Mouse (Mus musculus) embryonic facial prominence, embryonic 12.5 days (tissue): ENCODE results near the gene Hace1. TPM values are rescaled to one million over a fixed set of nuclear protein-coding genes. Genes with fewer than 3 reads are reported as not detected.

ENCODE experiments used
- ATAC-seq: fragments of 200-750 bp; cut with Nextera tagmentation; 2 replicates; pipeline ENCODE4 v1.8.0; 2017; ENCODE audit not compliant: insufficient number of reproducible peaks, insufficient read depth, low FRiP score, low TSS enrichment
- H3K27ac ChIP-seq: fragments of 300-500 bp; sonication (generic); 2 replicates; pipeline ENCODE4 v1.5.1; 2016; ENCODE audit warnings: mild to moderate bottlenecking
- H3K27me3 ChIP-seq: fragments of 300-500 bp; sonication (generic); 2 replicates; pipeline ENCODE4 v1.6.1; 2016; ENCODE audit warnings: mild to moderate bottlenecking, moderate library complexity
- H3K36me3 ChIP-seq: fragments of 300-500 bp; sonication (generic); 2 replicates; pipeline ENCODE4 v1.6.1; 2016; ENCODE audit warnings: mild to moderate bottlenecking
- H3K4me1 ChIP-seq: fragments of 300-500 bp; sonication (generic); 2 replicates; pipeline ENCODE4 v1.6.1; 2016
- H3K4me2 ChIP-seq: fragments of 300-500 bp; sonication (generic); replicated peaks from 2 replicates; pipeline ENCODE4 v1.6.1; 2016; ENCODE audit warnings: mild to moderate bottlenecking, moderate library complexity
- H3K4me3 ChIP-seq: fragments of 300-500 bp; sonication (generic); 2 replicates; pipeline ENCODE4 v1.5.1; 2016; ENCODE audit warnings: mild to moderate bottlenecking
- H3K9ac ChIP-seq: fragments of 300-500 bp; sonication (generic); 2 replicates; pipeline ENCODE4 v1.6.1; 2016; ENCODE audit warnings: mild to moderate bottlenecking, moderate library complexity
- H3K9me3 ChIP-seq: fragments of 300-500 bp; sonication (generic); 2 replicates; pipeline ENCODE4 v1.6.1; 2016; ENCODE audit warnings: mild to moderate bottlenecking, moderate library complexity
- WGBS: fragments of 180-500 bp; shearing (Covaris S2); methylation state at CpG from one replicate; pipeline ENCODE4 v1.1.7; 2016; 5-methylcytosine and 5-hydroxymethylcytosine counted together
- polyA plus RNA-seq: library from polyadenylated mRNA; unstranded; fragments of >200 nt; fragmentation: Nextera tagmentation; extraction: Ambion mirVana; gene quantifications from 2 replicates; pipeline ENCODE4 v1.2.1, GENCODE M21; 2016

Gene Hace1
- polyA plus RNA-seq, 1 experiment from 2014 or later: 25.9 TPM

DNA sequence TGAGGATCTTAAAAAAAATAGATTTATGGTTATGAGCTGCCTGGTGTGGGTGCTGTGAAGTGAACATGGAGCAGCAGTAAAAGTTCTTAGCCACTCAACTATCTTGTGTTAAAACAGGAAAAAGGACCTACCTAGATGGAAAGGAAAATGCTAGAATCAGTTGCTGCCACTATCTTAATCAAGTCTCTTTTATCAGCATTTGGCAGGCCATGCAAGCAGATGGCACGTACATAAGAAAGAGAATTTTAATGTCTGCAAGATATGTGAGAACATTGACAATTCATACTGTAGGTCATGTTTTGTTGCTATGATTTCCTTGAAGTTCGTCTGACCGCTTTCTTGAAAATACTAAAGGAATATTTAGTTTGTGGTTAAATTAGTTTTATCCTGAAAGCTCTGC is 54.4 kb downstream of the Hace1 start:
- Histone ChIP-seq H3K36me3 (no peaks in the 10 kb centered on the region; the same call in 1 of the 2 replicates), H3K4me3 (no peak overlapping the region), H3K9me3 (no peaks in the 10 kb centered on the region), H3K27me3 (no peaks in the 10 kb centered on the region), H3K27ac (no peak overlapping the region), H3K4me2 (no peak overlapping the region), H3K4me1 (no peaks in the 10 kb centered on the region), H3K9ac (no peak overlapping the region)
- WGBS: 86% methylated on average over 3 of the region's 3 CpGs
- no peak for ATAC-seq

DNA sequence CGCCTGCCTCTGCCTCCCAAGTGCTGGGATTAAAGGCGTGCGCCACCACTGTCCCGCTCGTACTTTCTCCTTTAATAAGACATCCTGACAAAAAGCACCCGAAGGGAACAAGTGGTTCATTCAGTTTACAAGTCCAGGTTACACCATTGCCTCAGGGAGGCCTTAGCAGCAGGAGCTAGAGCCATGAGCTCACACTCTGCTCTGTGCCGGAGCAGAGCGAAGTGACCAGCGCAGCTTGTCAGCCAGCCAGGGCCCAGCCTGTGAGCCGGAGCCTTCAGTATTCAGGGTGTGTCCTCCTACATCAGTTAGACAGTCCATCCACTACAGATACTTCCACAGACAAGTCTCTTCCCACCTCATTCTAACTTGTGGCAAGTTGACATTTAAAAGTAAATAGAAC is 55.0 kb downstream of the Hace1 start:
- Histone ChIP-seq H3K36me3 (no peaks in the 10 kb centered on the region; the same call in 1 of the 2 replicates), H3K4me2 (no peak overlapping the region), H3K4me1 (no peaks in the 10 kb centered on the region), H3K27ac (no peak overlapping the region), H3K4me3 (no peak overlapping the region), H3K27me3 (no peaks in the 10 kb centered on the region), H3K9ac (no peak overlapping the region), H3K9me3 (no peaks in the 10 kb centered on the region)
- ATAC-seq: no peak
- WGBS: 88% methylated on average over 10 of the region's 10 CpGs

DNA sequence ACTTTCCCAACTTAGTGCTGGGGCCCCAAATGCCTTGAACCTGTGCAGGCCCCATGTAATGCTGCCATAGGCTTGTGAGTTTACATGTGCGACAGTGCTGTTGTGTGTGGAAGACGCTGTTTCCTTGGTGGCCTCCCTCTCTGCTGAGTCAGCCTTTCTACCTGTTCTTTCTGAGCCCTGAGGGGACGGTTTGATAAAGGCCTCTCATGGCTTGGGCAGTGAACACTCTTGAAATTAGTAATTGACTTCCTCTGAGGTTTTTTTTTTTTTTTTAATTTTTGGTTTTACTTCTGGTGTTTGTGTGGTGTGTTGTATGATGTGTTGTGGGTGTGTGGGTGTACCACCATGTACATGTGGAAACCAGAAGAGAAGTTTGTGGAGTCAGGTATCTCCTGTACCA is 57.6 kb downstream of the Hace1 start:
- H3K4me2 ChIP-seq: no peak overlapping the region
- no peaks in the 10 kb centered on the region for H3K9me3 ChIP-seq
- no peak overlapping the region for H3K4me3 ChIP-seq
- no peak for ATAC-seq
- H3K27me3 ChIP-seq: no peaks in the 10 kb centered on the region
- no peak overlapping the region for H3K27ac ChIP-seq
- WGBS: 80% methylated on average over 3 of the region's 3 CpGs
- no peaks in the 10 kb centered on the region; the same call in 1 of the 2 replicates for H3K36me3 ChIP-seq
- H3K4me1 ChIP-seq: no peaks in the 10 kb centered on the region
- no peak overlapping the region for H3K9ac ChIP-seq

DNA sequence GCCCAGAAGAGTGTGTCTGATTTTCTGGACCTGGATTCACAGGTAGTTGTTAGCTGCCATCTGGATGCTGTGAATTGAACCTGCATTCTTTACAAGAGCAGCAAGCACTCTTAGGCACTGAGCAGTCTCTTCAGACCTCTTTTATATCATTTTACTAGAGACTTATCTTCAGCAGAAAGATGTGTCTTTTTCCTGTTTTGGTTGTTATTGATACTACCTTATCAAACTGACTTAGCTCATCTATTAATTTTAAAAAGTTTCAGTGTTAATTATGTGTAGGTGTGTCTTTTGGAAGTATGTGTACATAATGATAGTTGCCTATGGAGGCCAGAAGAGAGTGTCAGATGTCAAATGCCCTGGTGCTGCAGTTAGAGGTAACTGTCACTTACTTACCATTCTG is 62.1 kb downstream of the Hace1 start:
- Histone ChIP-seq H3K9ac (no peak overlapping the region), H3K4me1 (no peaks in the 10 kb centered on the region), H3K4me2 (no peak overlapping the region), H3K36me3 (peaks cover 8% of the 10 kb centered on the region; the same call in 1 of the 2 replicates), H3K9me3 (no peaks in the 10 kb centered on the region), H3K27ac (no peak overlapping the region), H3K4me3 (no peak overlapping the region), H3K27me3 (no peaks in the 10 kb centered on the region)
- ATAC-seq: no peak

DNA sequence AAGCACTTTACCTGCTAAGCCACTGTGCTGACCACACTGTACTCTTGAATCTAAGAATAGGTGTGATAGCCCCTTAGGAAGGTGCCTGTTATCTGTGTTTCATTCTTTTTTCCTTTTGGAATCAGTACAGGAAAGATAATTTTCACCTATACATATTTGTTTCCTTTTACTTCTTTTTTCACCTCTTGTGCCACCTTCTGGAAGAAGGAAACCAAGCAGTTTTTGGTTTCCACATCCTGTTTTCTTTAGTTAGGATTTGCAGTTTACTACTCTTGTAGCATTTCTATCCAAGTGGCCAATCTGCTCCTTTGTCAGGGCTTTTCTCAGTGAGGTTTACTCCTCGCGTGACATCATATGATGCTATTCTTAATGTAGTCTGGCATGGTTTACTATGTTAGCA is 76.4 kb downstream of the Hace1 start:
- H3K9me3 ChIP-seq: no peaks in the 10 kb centered on the region
- no peak overlapping the region for H3K9ac ChIP-seq
- no peak for ATAC-seq
- no peak overlapping the region for H3K27ac ChIP-seq
- peaks cover 8% of the 10 kb centered on the region; the same call in 1 of the 2 replicates for H3K36me3 ChIP-seq
- H3K4me3 ChIP-seq: no peak overlapping the region
- 95% methylated on average over 2 of the region's 2 CpGs for WGBS
- no peaks in the 10 kb centered on the region for H3K4me1 ChIP-seq
- no peaks in the 10 kb centered on the region for H3K27me3 ChIP-seq
- no peak overlapping the region for H3K4me2 ChIP-seq

DNA sequence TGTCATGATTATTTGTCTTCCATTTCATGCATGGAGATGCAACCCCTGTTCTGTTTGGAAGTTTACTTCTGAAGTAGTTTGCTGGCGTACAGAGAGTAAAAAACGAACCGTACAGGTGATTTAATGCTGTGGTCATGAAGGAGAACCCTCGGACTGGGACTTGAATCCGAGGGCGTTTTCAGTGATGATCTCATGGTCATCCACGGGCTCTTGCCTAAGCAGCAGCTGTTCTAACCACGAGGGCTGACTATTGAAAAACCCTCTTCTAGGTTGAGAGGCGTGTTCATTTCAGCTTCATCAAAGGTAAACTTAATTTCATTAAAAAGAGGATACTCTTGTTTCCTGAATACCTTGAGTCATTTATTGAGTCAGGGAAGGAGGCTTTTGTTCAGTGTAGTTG is 84.4 kb downstream of the Hace1 start:
- Histone ChIP-seq H3K4me3 (no peak overlapping the region), H3K9me3 (no peaks in the 10 kb centered on the region), H3K4me2 (no peak overlapping the region), H3K36me3 (0 out of 2 replicates have a peak, but pooled peaks cover 1% of the 10 kb centered on the region), H3K4me1 (no peaks in the 10 kb centered on the region), H3K27ac (no peak overlapping the region), H3K27me3 (no peaks in the 10 kb centered on the region), H3K9ac (no peak overlapping the region)
- ATAC-seq: no peak
- 90% methylated on average over 9 of the region's 9 CpGs for WGBS

DNA sequence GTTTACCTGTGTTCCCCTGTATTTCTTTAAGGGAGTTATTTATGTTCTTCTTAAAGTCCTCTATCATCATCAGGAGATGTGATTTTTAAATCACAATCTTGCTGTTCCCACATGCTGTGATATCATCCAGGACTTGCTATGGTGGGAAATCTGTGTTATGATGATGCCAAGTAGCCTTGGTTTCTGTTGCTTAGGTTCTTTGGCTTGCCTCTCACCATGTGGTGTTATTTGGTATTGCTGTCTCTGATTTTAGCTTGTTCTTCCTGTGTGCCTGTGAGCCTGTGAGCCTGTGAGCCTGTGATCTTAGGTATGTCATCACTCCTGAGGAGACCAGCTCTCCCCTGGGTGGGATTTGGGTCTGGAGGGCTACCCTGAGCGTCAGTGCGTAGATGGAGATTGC is 90.6 kb downstream of the Hace1 start:
- Histone ChIP-seq H3K4me1 (no peaks in the 10 kb centered on the region), H3K36me3 (0 out of 2 replicates have a peak, but pooled peaks cover 2% of the 10 kb centered on the region), H3K27ac (no peak overlapping the region), H3K9ac (no peak overlapping the region), H3K9me3 (no peaks in the 10 kb centered on the region), H3K4me3 (no peak overlapping the region), H3K4me2 (no peak overlapping the region), H3K27me3 (no peaks in the 10 kb centered on the region)
- WGBS: 97% methylated on average over 2 of the region's 2 CpGs
- no peak for ATAC-seq

DNA sequence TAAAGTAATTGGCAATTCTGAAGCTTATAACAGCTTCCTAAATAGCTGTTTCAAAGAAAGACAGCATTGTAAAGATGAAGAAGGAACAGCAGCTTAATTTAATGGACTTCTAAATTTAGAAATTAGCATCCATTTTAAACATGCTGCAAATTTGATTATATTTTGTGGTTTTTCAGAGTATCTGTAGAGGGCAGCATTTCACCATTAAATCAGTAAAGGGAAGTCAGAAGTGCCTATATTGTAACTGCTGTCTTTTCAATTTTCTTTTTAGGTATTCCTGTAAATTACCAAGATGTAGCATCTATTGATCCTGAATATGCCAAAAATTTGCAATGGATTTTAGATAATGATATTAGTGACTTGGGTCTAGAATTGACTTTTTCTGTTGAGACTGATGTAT is 99.2 kb downstream of the Hace1 start:
- 0 out of 2 replicates have a peak, but pooled peaks cover 7% of the 10 kb centered on the region for H3K36me3 ChIP-seq
- H3K4me3 ChIP-seq: no peak overlapping the region
- no peak overlapping the region for H3K9ac ChIP-seq
- H3K9me3 ChIP-seq: 0 out of 2 replicates have a peak, but pooled peaks cover 2% of the 10 kb centered on the region
- H3K27me3 ChIP-seq: no peaks in the 10 kb centered on the region
- no peak for ATAC-seq
- H3K4me1 ChIP-seq: no peaks in the 10 kb centered on the region
- no peak overlapping the region for H3K4me2 ChIP-seq
- H3K27ac ChIP-seq: no peak overlapping the region

DNA sequence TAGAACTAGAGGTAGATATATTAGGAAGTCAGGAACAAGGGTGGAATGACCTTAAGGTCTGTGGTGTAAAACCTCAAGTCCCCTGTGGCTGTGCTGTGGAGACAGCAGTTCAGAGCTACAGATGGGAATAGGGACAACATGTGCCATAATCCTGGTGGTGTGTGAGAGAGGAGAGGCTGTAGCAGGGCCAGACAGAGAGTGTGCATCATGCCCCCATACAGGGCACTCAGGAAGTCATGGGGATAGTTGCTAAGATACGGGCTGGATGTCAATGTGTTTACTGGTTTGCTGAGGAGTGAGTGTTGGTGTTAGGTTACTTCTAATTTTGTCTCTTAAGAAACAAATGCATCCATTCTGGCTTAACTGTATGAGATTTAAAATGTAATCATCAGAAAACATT is 108.6 kb downstream of the Hace1 start:
- no peak overlapping the region for H3K9ac ChIP-seq
- H3K4me1 ChIP-seq: no peaks in the 10 kb centered on the region
- H3K4me2 ChIP-seq: no peak overlapping the region
- H3K36me3 ChIP-seq: no peaks in the 10 kb centered on the region
- WGBS: 76% methylated on average over 1 of the region's 1 CpGs
- H3K4me3 ChIP-seq: no peak overlapping the region
- H3K27ac ChIP-seq: no peak overlapping the region
- no peaks in the 10 kb centered on the region for H3K27me3 ChIP-seq
- no peaks in the 10 kb centered on the region for H3K9me3 ChIP-seq
- ATAC-seq: no peak

DNA sequence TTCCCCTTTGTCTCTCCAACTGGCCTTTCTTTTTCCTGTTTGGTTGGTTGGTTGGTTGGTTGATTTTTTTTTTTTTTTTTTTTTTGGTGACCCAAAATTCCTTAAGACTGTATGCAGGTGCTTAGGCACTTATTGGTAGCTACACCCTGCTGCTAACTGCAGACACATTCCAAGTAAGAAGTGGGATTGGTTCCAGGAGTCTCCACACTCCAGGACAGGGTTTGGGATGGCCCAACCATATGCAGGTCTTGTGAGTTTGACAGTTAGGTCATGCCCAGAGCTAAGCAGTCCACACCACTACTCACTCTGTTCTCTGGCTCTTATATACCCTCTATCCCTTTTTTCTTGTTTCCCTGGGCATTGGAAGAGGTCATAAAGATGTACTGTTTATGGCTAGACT is 117.3 kb downstream of the Hace1 start:
- H3K9ac ChIP-seq: no peak overlapping the region
- no peak for ATAC-seq
- no peaks in the 10 kb centered on the region for H3K36me3 ChIP-seq
- H3K9me3 ChIP-seq: no peaks in the 10 kb centered on the region
- no peak overlapping the region for H3K27ac ChIP-seq
- H3K4me2 ChIP-seq: no peak overlapping the region
- H3K27me3 ChIP-seq: no peaks in the 10 kb centered on the region
- no peak overlapping the region for H3K4me3 ChIP-seq
- H3K4me1 ChIP-seq: no peaks in the 10 kb centered on the region

DNA sequence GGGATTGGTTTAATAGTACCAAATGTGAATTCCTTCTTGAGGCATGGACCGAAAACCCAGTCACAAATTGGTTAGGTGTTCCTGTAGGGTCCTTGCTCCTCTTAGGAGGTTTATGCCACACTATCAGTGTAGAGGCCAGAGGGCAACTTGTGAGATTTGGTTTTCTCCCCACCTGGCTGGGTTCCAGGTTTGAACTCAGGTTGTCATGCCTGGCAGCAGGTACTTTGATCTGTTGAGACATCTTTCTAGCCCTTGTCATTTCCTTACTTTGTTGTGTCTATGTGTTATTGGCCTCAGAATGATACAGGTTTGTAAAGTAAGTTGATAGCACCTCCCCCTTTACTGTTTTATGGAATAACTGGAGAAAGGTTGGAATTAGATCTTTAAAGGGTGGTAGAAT is 117.9 kb downstream of the Hace1 start:
- Histone ChIP-seq H3K4me3 (no peak overlapping the region), H3K9ac (no peak overlapping the region), H3K27me3 (no peaks in the 10 kb centered on the region), H3K4me1 (no peaks in the 10 kb centered on the region), H3K27ac (no peak overlapping the region), H3K36me3 (no peaks in the 10 kb centered on the region), H3K4me2 (no peak overlapping the region), H3K9me3 (no peaks in the 10 kb centered on the region)
- no peak for ATAC-seq
- 92% methylated on average over 1 of the region's 1 CpGs for whole genome bisulfite sequencing

DNA sequence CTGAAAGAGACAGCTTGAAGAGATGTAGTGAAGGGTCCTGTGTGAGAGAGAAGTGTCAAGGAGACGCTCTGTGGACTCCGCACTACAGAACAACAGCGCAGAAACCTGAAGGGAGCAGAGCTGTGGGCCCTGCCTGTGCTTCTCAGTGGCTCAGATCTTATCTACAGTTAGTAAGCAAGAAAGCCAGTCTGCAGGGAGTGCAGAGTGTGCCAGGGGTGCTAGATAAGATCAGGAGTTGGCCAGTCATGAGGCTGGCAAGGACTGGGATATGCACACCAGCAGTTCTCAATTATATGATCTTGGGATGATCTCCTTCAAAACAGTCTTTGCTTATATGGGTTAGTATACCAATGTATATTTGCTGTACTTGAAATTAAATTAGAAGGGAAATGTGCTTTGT is 121.3 kb downstream of the Hace1 start:
- Histone ChIP-seq H3K36me3 (no peaks in the 10 kb centered on the region), H3K9ac (no peak overlapping the region), H3K4me3 (no peak overlapping the region), H3K4me1 (no peaks in the 10 kb centered on the region), H3K27ac (no peak overlapping the region), H3K4me2 (no peak overlapping the region), H3K27me3 (no peaks in the 10 kb centered on the region), H3K9me3 (no peaks in the 10 kb centered on the region)
- no peak for ATAC-seq
- 71% methylated on average over 3 of the region's 3 CpGs for WGBS

DNA sequence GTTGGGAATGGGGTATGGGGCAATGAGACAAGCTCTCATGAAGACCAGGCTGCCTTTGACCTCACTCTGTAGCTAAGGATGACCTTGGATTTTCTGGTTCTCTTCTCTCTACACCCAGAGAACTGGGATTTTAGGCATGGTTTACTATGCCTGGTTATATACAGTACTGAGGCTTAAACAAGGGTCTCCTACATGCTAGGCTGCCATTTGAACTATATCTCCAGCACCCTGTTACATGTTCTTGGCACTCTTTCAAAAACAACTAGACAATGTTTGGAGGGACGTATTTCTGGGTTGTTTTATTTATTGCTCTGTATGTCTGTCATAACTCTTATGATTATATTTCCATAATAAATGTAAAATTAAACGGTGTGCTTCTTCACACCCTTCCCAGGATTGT is 129.2 kb downstream of the Hace1 start:
- H3K4me2 ChIP-seq: no peak overlapping the region
- no peak overlapping the region for H3K27ac ChIP-seq
- H3K9me3 ChIP-seq: no peaks in the 10 kb centered on the region
- 0 out of 2 replicates have a peak, but pooled peaks cover 4% of the 10 kb centered on the region for H3K36me3 ChIP-seq
- no peaks in the 10 kb centered on the region for H3K27me3 ChIP-seq
- 88% methylated on average over 2 of the region's 2 CpGs for WGBS
- H3K4me3 ChIP-seq: no peak overlapping the region
- ATAC-seq: no peak
- no peak overlapping the region for H3K9ac ChIP-seq
- no peaks in the 10 kb centered on the region for H3K4me1 ChIP-seq
